Mouse (Mus musculus) erythroblast, adult 5-6 weeks (primary cell): ENCODE data around the gene Otud3. TPM values are rescaled to one million over a fixed set of nuclear protein-coding genes. Genes with fewer than 3 reads are reported as not detected.
A peak's percentile ranks its signal among the peaks of the same experiment; 100 is the strongest.

Source experiments
- ATAC-seq: replicated peaks from 2 replicates; pipeline ENCODE4 v1.8.0; 2016; ENCODE audit warnings: moderate number of reproducible peaks, mild to moderate bottlenecking, moderate TSS enrichment, inconsistent platforms; ENCODE audit not compliant: poor library complexity, low FRiP score, severe bottlenecking
- total RNA-seq, 2 experiments: library from RNA; stranded (forward) in 1 of 2; stranded (reverse) in 1 of 2; fragments of 150-400 nt in 1 of 2; fragments of 200-764, 138-1000 nt in 1 of 2; gene quantifications; 2 replicates each; pipeline versions ENCODE4 v1.2.3 to v1.2.4; 2015 to 2017; ENCODE audit warnings: low replicate concordance in 2 of 2

The Otud3 gene
- total RNA-seq, 2 experiments from 2014 or later = 0.26 to 2.1 TPM

DNA sequence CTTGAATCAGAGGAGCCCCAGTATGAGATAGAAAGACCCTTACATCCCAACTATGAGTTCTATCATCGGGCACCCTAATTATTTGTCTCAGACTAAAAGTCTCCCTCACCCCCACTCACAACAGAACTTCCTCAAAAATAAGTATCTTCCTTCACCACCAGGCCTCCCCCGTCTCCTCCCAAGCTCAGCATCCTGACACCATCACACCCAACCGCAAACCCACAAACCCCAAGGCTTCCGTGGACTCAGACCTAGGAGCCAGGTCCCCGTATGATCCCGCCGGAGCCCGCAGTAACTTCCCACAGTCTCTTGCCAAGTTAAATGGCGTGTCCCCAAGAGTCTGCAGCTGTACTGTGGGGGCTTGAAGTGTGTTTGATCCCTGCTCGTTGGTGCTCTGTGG is 56.2 kb downstream of the Otud3 start:
- no peak for ATAC-seq

DNA sequence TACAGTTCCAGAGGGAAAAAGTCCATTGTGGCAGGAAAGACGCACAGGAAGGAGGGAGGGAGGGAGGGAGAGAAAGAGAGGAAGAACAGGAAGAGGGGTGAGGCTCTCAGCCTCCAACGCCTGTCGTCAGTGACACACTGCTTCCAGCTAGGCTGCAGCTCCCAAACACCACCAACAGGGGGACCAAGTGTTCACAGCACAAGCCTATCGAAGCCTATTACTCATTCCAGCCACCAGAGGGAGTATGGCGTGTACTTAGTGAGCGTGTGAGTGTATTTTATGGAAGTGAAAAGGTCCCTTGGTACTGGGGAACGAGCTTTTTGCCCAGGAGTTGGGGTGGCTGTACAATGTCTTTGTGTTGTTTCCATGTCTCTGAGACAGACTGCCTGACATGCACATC is 57.3 kb downstream of the Otud3 start:
- peak; percentile 71 for ATAC-seq

DNA sequence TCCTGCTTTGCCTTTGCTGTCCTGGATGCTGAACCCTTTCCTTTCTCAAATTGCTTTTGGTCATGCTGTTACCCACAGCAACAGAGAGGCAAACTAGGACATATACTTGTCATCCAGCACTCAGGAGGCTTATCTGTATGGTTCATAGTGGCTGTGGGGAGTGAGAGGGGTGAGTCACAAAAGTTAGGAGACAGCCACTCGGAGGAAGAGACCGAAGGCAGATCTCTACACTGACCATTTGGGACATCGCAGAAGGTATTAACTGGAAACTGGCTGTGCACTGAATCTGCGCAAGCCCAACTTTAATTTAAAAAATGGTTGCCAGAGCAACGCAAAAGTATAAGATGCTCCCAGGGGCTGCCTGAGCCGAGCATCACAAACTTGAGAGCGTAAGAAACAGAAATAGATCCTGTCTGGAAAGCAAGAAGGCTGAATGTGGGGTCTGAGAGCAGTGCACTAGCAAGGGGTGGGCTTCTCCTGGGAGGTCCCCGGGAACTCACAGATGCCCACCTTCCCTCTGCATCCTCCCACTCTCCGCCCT is 58.6 kb downstream of the Otud3 start:
- no peak for ATAC-seq

DNA sequence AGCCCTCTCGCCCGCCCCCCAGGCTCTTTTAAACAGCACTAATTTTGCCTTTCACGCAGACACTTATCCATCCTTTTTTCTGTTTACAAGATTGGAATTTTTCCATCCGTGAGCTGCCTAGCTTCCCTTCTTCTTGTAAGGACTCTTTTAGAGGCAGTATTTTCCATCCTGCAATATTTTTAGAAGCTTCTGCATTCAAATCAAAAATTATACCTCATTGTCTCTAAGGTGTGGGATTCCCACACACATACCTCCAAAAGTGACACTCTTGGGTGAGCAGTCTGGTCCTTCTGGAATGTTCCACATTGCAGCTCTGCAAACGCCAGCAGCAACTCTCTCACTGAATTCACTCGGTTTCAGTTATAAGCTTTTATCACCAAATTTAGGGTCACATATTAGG is 60.8 kb downstream of the Otud3 start:
- no peak for ATAC-seq

DNA sequence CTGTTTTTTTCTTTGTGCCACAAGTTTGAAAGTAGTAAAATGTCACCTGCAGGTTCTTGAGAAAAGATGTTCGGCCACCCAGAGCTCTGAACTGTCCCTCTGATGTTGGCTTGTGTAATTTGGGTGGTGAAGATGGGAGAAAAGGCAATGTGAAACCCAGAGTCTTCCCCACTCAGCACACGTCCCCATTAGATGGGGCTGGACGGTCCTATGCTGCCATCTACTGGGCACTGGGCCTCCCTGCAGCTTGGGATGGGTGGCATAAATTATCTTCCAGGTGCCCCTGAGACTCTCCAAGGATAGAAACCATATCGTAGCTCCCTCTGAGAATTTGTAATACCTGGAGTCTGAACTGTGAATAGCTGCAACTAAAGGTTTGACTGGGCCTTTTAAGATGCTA is 62.3 kb downstream of the Otud3 start:
- ATAC-seq = peak; percentile 70

Other genes starting within 250 kb of the Otud3 start
- not detected in 2 replicates for gene Pla2g2c, start 189.2 kb downstream of the Otud3 start, total RNA-seq (2015; ENCODE audit: low replicate concordance)
- gene Pla2g2c, start 189.2 kb downstream of the Otud3 start, total RNA-seq (2017; ENCODE audit: low replicate concordance) = not detected in 2 replicates
- not detected in 2 replicates for gene Ubxn10, start 176.8 kb downstream of the Otud3 start, total RNA-seq (2015; ENCODE audit: low replicate concordance)
- not detected in 2 replicates for gene Ubxn10, start 176.8 kb downstream of the Otud3 start, total RNA-seq (2017; ENCODE audit: low replicate concordance)
- gene Pla2g2f, start 156.3 kb downstream of the Otud3 start, total RNA-seq (2015; ENCODE audit: low replicate concordance) = not detected in 2 replicates
- not detected in 2 replicates for gene Pla2g2f, start 156.3 kb downstream of the Otud3 start, total RNA-seq (2017; ENCODE audit: low replicate concordance)
- gene Pla2g2d, start 138.2 kb downstream of the Otud3 start, total RNA-seq (2015; ENCODE audit: low replicate concordance) = 0.84 TPM in 1 of 2 replicates, not detected in the other
- gene Pla2g2d, start 138.2 kb downstream of the Otud3 start, total RNA-seq (2017; ENCODE audit: low replicate concordance) = 0.26 TPM in 1 of 2 replicates, not detected in the other
- not detected in 2 replicates for gene Pla2g5, start 50.5 kb downstream of the Otud3 start, total RNA-seq (2015; ENCODE audit: low replicate concordance)
- gene Pla2g5, start 50.5 kb downstream of the Otud3 start, total RNA-seq (2017; ENCODE audit: low replicate concordance) = not detected in 2 replicates
- gene Gm13030, start 40.0 kb downstream of the Otud3 start, total RNA-seq (2015; ENCODE audit: low replicate concordance) = 11.5 TPM in 1 of 2 replicates, not detected in the other
- gene Gm13030, start 40.0 kb downstream of the Otud3 start, total RNA-seq (2017; ENCODE audit: low replicate concordance) = not detected in 2 replicates
- gene Pla2g2e, start 36.0 kb downstream of the Otud3 start, total RNA-seq (2015; ENCODE audit: low replicate concordance) = not detected in 2 replicates
- gene Pla2g2e, start 36.0 kb downstream of the Otud3 start, total RNA-seq (2017; ENCODE audit: low replicate concordance) = not detected in 2 replicates
- not detected in 2 replicates for gene Rnf186, start 53.2 kb upstream of the Otud3 start, total RNA-seq (2015; ENCODE audit: low replicate concordance)
- not detected in 2 replicates for gene Rnf186, start 53.2 kb upstream of the Otud3 start, total RNA-seq (2017; ENCODE audit: low replicate concordance)
- gene Tmco4, start 58.9 kb upstream of the Otud3 start, total RNA-seq (2015; ENCODE audit: low replicate concordance) = 0.19 and 0.42 TPM in 2 replicates
- gene Tmco4, start 58.9 kb upstream of the Otud3 start, total RNA-seq (2017; ENCODE audit: low replicate concordance) = 1.4 and 2.5 TPM in 2 replicates
- not detected in 2 replicates for gene Htr6, start 161.6 kb upstream of the Otud3 start, total RNA-seq (2015; ENCODE audit: low replicate concordance)
- not detected in 2 replicates for gene Htr6, start 161.6 kb upstream of the Otud3 start, total RNA-seq (2017; ENCODE audit: low replicate concordance)
- gene Nbl1, start 179.0 kb upstream of the Otud3 start, total RNA-seq (2015; ENCODE audit: low replicate concordance) = not detected in 2 replicates
- gene Nbl1, start 179.0 kb upstream of the Otud3 start, total RNA-seq (2017; ENCODE audit: low replicate concordance) = not detected in 2 replicates
- gene Minos1, start 217.2 kb upstream of the Otud3 start, total RNA-seq (2015; ENCODE audit: low replicate concordance) = 103 and 127 TPM in 2 replicates
- gene Minos1, start 217.2 kb upstream of the Otud3 start, total RNA-seq (2017; ENCODE audit: low replicate concordance) = 36.6 and 91.7 TPM in 2 replicates